Mouse (Mus musculus): ENCODE results near the gene Prox1. TPM values are rescaled to one million over a fixed set of nuclear protein-coding genes. Genes with fewer than 3 reads are reported as not detected.

Prox1 gene
- polyA plus RNA-seq, 1 experiment from 2014 or later, result 13.9 TPM

- Histone ChIP-seq H3K4me2 (ENCODE audit: low read depth) (no peak overlapping the region), H3K4me1 (ENCODE audit: control insufficient read depth, insufficient read depth, low read length) (peaks cover 7% of the 10 kb centered on the region; the same call in 1 of the 2 replicates), H3K27ac (ENCODE audit: low read depth, low read length) (no peak overlapping the region), H3K27me3 (ENCODE audit: control insufficient read depth, insufficient read depth, low read length) (no peaks in the 10 kb centered on the region), H3K9ac (ENCODE audit: low read length) (no peak overlapping the region), H3K4me3 (ENCODE audit: low read depth, low read length) (no peak overlapping the region), H3K9me3 (ENCODE audit: control insufficient read depth, low read length) (no peaks in the 10 kb centered on the region), H3K36me3 (ENCODE audit: control insufficient read depth, insufficient read depth, low read length) (no peaks in the 10 kb centered on the region)
- WGBS, result 75% methylated on average over 18 of the region's 18 CpGs
- no peak for ATAC-seq (ENCODE audit: insufficient read depth, low FRiP score, low TSS enrichment)
- DNase-seq (ENCODE audit: low spot score), result no peak
These were observed 9.2 kb downstream of the Prox1 start for GRCm38 (mm10) chr1:190161288-190161687.

- no peak overlapping the region for H3K27ac ChIP-seq (ENCODE audit: low read depth, low read length)
- H3K9ac ChIP-seq (ENCODE audit: low read length), result no peak overlapping the region
- no peak overlapping the region for H3K4me2 ChIP-seq (ENCODE audit: low read depth)
- peaks cover 7% of the 10 kb centered on the region; the same call in 1 of the 2 replicates for H3K4me1 ChIP-seq (ENCODE audit: control insufficient read depth, insufficient read depth, low read length)
- H3K4me3 ChIP-seq (ENCODE audit: low read depth, low read length), result no peak overlapping the region
- no peaks in the 10 kb centered on the region for H3K36me3 ChIP-seq (ENCODE audit: control insufficient read depth, insufficient read depth, low read length)
- DNase-seq (ENCODE audit: low spot score) (no peak), ATAC-seq (ENCODE audit: insufficient read depth, low FRiP score, low TSS enrichment) (no peak)
- no peaks in the 10 kb centered on the region for H3K27me3 ChIP-seq (ENCODE audit: control insufficient read depth, insufficient read depth, low read length)
- no peaks in the 10 kb centered on the region for H3K9me3 ChIP-seq (ENCODE audit: control insufficient read depth, low read length)
- WGBS, result 58% methylated on average over 11 of the region's 11 CpGs
These were observed 11.1 kb downstream of the Prox1 start for GRCm38 (mm10) chr1:190159457-190159856.

- ATAC-seq (ENCODE audit: insufficient read depth, low FRiP score, low TSS enrichment), result no peak
- Histone ChIP-seq H3K27ac (ENCODE audit: low read depth, low read length) (no peak overlapping the region), H3K9me3 (ENCODE audit: control insufficient read depth, low read length) (no peaks in the 10 kb centered on the region), H3K4me1 (ENCODE audit: control insufficient read depth, insufficient read depth, low read length) (peaks cover 10% of the 10 kb centered on the region), H3K4me3 (ENCODE audit: low read depth, low read length) (no peak overlapping the region), H3K27me3 (ENCODE audit: control insufficient read depth, insufficient read depth, low read length) (no peaks in the 10 kb centered on the region), H3K36me3 (ENCODE audit: control insufficient read depth, insufficient read depth, low read length) (no peaks in the 10 kb centered on the region), H3K4me2 (ENCODE audit: low read depth) (no peak overlapping the region), H3K9ac (ENCODE audit: low read length) (no peak overlapping the region)
- DNase-seq (ENCODE audit: low spot score), result no peak
- 23% methylated on average over 8 of the region's 8 CpGs for WGBS
These were observed 14.8 kb downstream of the Prox1 start for GRCm38 (mm10) chr1:190155751-190156150.

GRCm38 (mm10) chr1:190155021-190155420 is 15.5 kb downstream of the Prox1 start:
- H3K9ac ChIP-seq (ENCODE audit: low read length), result no peak overlapping the region
- DNase-seq (ENCODE audit: low spot score), result no peak
- H3K27me3 ChIP-seq (ENCODE audit: control insufficient read depth, insufficient read depth, low read length), result no peaks in the 10 kb centered on the region
- no peak overlapping the region for H3K27ac ChIP-seq (ENCODE audit: low read depth, low read length)
- H3K36me3 ChIP-seq (ENCODE audit: control insufficient read depth, insufficient read depth, low read length), result no peaks in the 10 kb centered on the region
- WGBS, result 23% methylated on average over 2 of the region's 2 CpGs
- no peaks in the 10 kb centered on the region for H3K9me3 ChIP-seq (ENCODE audit: control insufficient read depth, low read length)
- H3K4me1 ChIP-seq (ENCODE audit: control insufficient read depth, insufficient read depth, low read length), result peaks cover 15% of the 10 kb centered on the region
- ATAC-seq (ENCODE audit: insufficient read depth, low FRiP score, low TSS enrichment), result no peak
- no peak overlapping the region for H3K4me3 ChIP-seq (ENCODE audit: low read depth, low read length)
- H3K4me2 ChIP-seq (ENCODE audit: low read depth), result no peak overlapping the region

GRCm38 (mm10) chr1:190154292-190154691 is 16.2 kb downstream of the Prox1 start:
- 28% methylated on average over 7 of the region's 7 CpGs for WGBS

GRCm38 (mm10) chr1:190152603-190153002 is 17.9 kb downstream of the Prox1 start:
- no peak overlapping the region for H3K4me3 ChIP-seq (ENCODE audit: low read depth, low read length)
- no peak overlapping the region for H3K27ac ChIP-seq (ENCODE audit: low read depth, low read length)
- no peak for ATAC-seq (ENCODE audit: insufficient read depth, low FRiP score, low TSS enrichment)
- H3K4me1 ChIP-seq (ENCODE audit: control insufficient read depth, insufficient read depth, low read length), result peaks cover 33% of the 10 kb centered on the region
- WGBS, result 70% methylated on average over 6 of the region's 6 CpGs
- no peak for DNase-seq (ENCODE audit: low spot score)
- H3K4me2 ChIP-seq (ENCODE audit: low read depth), result no peak overlapping the region
- no peak overlapping the region for H3K9ac ChIP-seq (ENCODE audit: low read length)
- no peaks in the 10 kb centered on the region for H3K9me3 ChIP-seq (ENCODE audit: control insufficient read depth, low read length)
- H3K27me3 ChIP-seq (ENCODE audit: control insufficient read depth, insufficient read depth, low read length), result no peaks in the 10 kb centered on the region
- no peaks in the 10 kb centered on the region for H3K36me3 ChIP-seq (ENCODE audit: control insufficient read depth, insufficient read depth, low read length)

More at GRCm38 (mm10) chr1:190154292-190154691, 16.2 kb downstream of the Prox1 start:
- H3K27me3 ChIP-seq (ENCODE audit: control insufficient read depth, insufficient read depth, low read length), result no peaks in the 10 kb centered on the region
- no peak overlapping the region for H3K9ac ChIP-seq (ENCODE audit: low read length)
- no peaks in the 10 kb centered on the region for H3K9me3 ChIP-seq (ENCODE audit: control insufficient read depth, low read length)
- H3K4me1 ChIP-seq (ENCODE audit: control insufficient read depth, insufficient read depth, low read length), result peaks cover 18% of the 10 kb centered on the region
- no peak overlapping the region for H3K27ac ChIP-seq (ENCODE audit: low read depth, low read length)
- no peak overlapping the region for H3K4me2 ChIP-seq (ENCODE audit: low read depth)
- H3K4me3 ChIP-seq (ENCODE audit: low read depth, low read length), result no peak overlapping the region
- DNase-seq (ENCODE audit: low spot score) (peak; percentile 51), ATAC-seq (ENCODE audit: insufficient read depth, low FRiP score, low TSS enrichment) (no peak)
- no peaks in the 10 kb centered on the region for H3K36me3 ChIP-seq (ENCODE audit: control insufficient read depth, insufficient read depth, low read length)

GRCm38 (mm10) chr1:190149233-190149741 is 21.2 kb downstream of the Prox1 start:
- Histone ChIP-seq H3K4me3 (ENCODE audit: low read depth, low read length) (no peak overlapping the region), H3K27me3 (ENCODE audit: control insufficient read depth, insufficient read depth, low read length) (no peaks in the 10 kb centered on the region), H3K9me3 (ENCODE audit: control insufficient read depth, low read length) (no peaks in the 10 kb centered on the region), H3K9ac (ENCODE audit: low read length) (no peak overlapping the region), H3K4me2 (ENCODE audit: low read depth) (peak overlapping the region; percentile 33), H3K4me1 (ENCODE audit: control insufficient read depth, insufficient read depth, low read length) (peaks cover 31% of the 10 kb centered on the region), H3K27ac (ENCODE audit: low read depth, low read length) (peak overlapping the region; percentile 76), H3K36me3 (ENCODE audit: control insufficient read depth, insufficient read depth, low read length) (no peaks in the 10 kb centered on the region)
- peak; percentile 69 for DNase-seq (ENCODE audit: low spot score)
- ATAC-seq (ENCODE audit: insufficient read depth, low FRiP score, low TSS enrichment), result peak; percentile 82
- WGBS, result 20% methylated on average over 17 of the region's 17 CpGs

GRCm38 (mm10) chr1:190148661-190149232 is 21.8 kb downstream of the Prox1 start:
- H3K9me3 ChIP-seq (ENCODE audit: control insufficient read depth, low read length), result no peaks in the 10 kb centered on the region
- no peaks in the 10 kb centered on the region for H3K27me3 ChIP-seq (ENCODE audit: control insufficient read depth, insufficient read depth, low read length)
- H3K9ac ChIP-seq (ENCODE audit: low read length), result no peak overlapping the region; the same call in 1 of the 2 replicates
- ATAC-seq (ENCODE audit: insufficient read depth, low FRiP score, low TSS enrichment), result peak; percentile 31; the same call in 1 of the 2 replicates
- no peaks in the 10 kb centered on the region for H3K36me3 ChIP-seq (ENCODE audit: control insufficient read depth, insufficient read depth, low read length)
- no peak for DNase-seq (ENCODE audit: low spot score)
- H3K27ac ChIP-seq (ENCODE audit: low read depth, low read length), result peak overlapping the region; percentile 76
- peaks cover 28% of the 10 kb centered on the region for H3K4me1 ChIP-seq (ENCODE audit: control insufficient read depth, insufficient read depth, low read length)
- H3K4me3 ChIP-seq (ENCODE audit: low read depth, low read length), result no peak overlapping the region
- WGBS, result 21% methylated on average over 12 of the region's 12 CpGs
- peak overlapping the region; percentile 33 for H3K4me2 ChIP-seq (ENCODE audit: low read depth)

GRCm38 (mm10) chr1:190147816-190148215 is 22.7 kb downstream of the Prox1 start:
- Histone ChIP-seq H3K27ac (ENCODE audit: low read depth, low read length) (no peak overlapping the region), H3K9me3 (ENCODE audit: control insufficient read depth, low read length) (no peaks in the 10 kb centered on the region), H3K4me1 (ENCODE audit: control insufficient read depth, insufficient read depth, low read length) (peaks cover 28% of the 10 kb centered on the region), H3K4me2 (ENCODE audit: low read depth) (no peak overlapping the region), H3K27me3 (ENCODE audit: control insufficient read depth, insufficient read depth, low read length) (no peaks in the 10 kb centered on the region), H3K9ac (ENCODE audit: low read length) (no peak overlapping the region), H3K4me3 (ENCODE audit: low read depth, low read length) (no peak overlapping the region), H3K36me3 (ENCODE audit: control insufficient read depth, insufficient read depth, low read length) (no peaks in the 10 kb centered on the region)
- whole genome bisulfite sequencing, result 65% methylated on average over 6 of the region's 6 CpGs
- DNase-seq (ENCODE audit: low spot score) (no peak), ATAC-seq (ENCODE audit: insufficient read depth, low FRiP score, low TSS enrichment) (no peak)

Measured in neural tube, embryonic 11.5 days (tissue).